Mouse (Mus musculus) midbrain, embryonic 16.5 days (tissue): Measurements from ENCODE around the gene Pold4. TPM values are rescaled to one million over a fixed set of nuclear protein-coding genes. Genes with fewer than 3 reads are reported as not detected.
A peak's percentile ranks its signal among the peaks of the same experiment; 100 is the strongest.

Experiments
- ATAC-seq: fragments of 200-750 bp; cut with Nextera tagmentation; 2 replicates; pipeline ENCODE4 v1.8.0; 2017; ENCODE audit warnings: moderate TSS enrichment
- H3K27ac ChIP-seq: fragments of 300-500 bp; sonication (generic); 2 replicates; pipeline ENCODE4 v1.5.1; 2014; ENCODE audit warnings: mild to moderate bottlenecking, low read length, mixed read lengths
- H3K27me3 ChIP-seq: fragments of 300-500 bp; sonication (generic); 2 replicates; pipeline ENCODE4 v1.6.1; 2014; ENCODE audit warnings: low read depth, low read length, mixed read lengths; ENCODE audit not compliant: control insufficient read depth, insufficient read depth
- H3K36me3 ChIP-seq: fragments of 300-500 bp; sonication (generic); 2 replicates; pipeline ENCODE4 v1.6.1; 2014; ENCODE audit warnings: mild to moderate bottlenecking, low read length, moderate library complexity, mixed read lengths; ENCODE audit not compliant: control insufficient read depth, insufficient read depth
- H3K4me1 ChIP-seq: fragments of 300-500 bp; sonication (generic); 2 replicates; pipeline ENCODE4 v1.6.1; 2014; ENCODE audit warnings: mild to moderate bottlenecking, low read length, mixed read lengths; ENCODE audit not compliant: control insufficient read depth, insufficient read depth
- H3K4me2 ChIP-seq: fragments of 300-500 bp; sonication (generic); 2 replicates; pipeline ENCODE4 v1.6.1; 2014; ENCODE audit warnings: mild to moderate bottlenecking, low read length, mixed read lengths
- H3K4me3 ChIP-seq: fragments of 300-500 bp; sonication (generic); 2 replicates; pipeline ENCODE4 v1.5.1; 2014; ENCODE audit warnings: low read depth, mild to moderate bottlenecking, low read length, moderate library complexity, mixed read lengths
- H3K9ac ChIP-seq: fragments of 300-500 bp; sonication (generic); 2 replicates; pipeline ENCODE4 v1.6.1; 2014; ENCODE audit warnings: low read depth, low read length, mixed read lengths
- H3K9me3 ChIP-seq: fragments of 300-500 bp; sonication (generic); replicated peaks from 2 replicates; pipeline ENCODE4 v1.6.1; 2014; ENCODE audit warnings: mild to moderate bottlenecking, low read length, mixed read lengths; ENCODE audit not compliant: control insufficient read depth, poor library complexity, severe bottlenecking
- WGBS: fragments of 180-500 bp; shearing (Covaris S2); extraction: QIAGEN DNeasy Blood & Tissue Kit; methylation state at CpG from one replicate; pipeline ENCODE4 v1.1.7; 2014; 5-methylcytosine and 5-hydroxymethylcytosine counted together
- polyA plus RNA-seq: library from polyadenylated mRNA; unstranded; fragments of >200 nt; fragmentation: Nextera tagmentation; extraction: Ambion mirVana; gene quantifications from 2 replicates; pipeline ENCODE4 v1.2.1, GENCODE M21; 2015

Gene Pold4
- polyA plus RNA-seq, 1 experiment from 2014 or later, result 19.2 TPM

DNA sequence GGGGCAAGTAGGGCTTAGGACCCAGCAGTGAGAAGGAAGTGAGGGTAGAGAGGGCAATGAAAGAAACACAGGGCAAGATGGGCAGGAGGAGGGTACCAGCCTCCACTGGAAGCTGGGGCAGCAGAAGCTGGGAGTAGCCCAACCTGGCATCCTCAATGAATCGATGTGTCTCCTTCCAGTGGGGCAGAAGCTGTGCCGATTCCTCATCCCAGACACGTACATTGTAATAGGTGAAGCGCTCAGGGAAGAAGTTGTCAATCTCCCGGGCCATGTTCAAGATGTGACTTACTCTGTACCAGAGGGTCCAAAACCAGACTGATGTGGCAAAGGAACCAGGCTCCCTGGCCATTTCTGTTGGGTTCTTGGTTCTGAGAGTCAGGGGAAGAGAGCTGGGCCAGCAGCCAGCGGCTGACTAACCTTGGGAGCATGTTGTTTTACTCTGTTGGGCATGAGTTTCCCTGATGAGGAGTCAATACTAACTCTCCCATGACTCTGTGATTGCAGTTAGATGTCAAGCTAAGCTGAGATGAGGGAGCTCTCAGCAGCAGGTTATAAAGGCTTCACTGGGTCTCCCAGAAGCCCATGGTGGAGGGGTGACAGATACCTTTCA, 32.6 kb downstream of the Pold4 start:
- no peak overlapping the region for H3K4me2 ChIP-seq
- H3K27ac ChIP-seq, result no peak overlapping the region
- H3K4me1 ChIP-seq, result peaks cover 6% of the 10 kb centered on the region
- no peak overlapping the region for H3K4me3 ChIP-seq
- H3K27me3 ChIP-seq, result peaks cover 5% of the 10 kb centered on the region; the same call in 1 of the 2 replicates
- H3K9me3 ChIP-seq, result no peaks in the 10 kb centered on the region
- H3K9ac ChIP-seq, result no peak overlapping the region
- ATAC-seq, result no peak
- 91% methylated on average over 6 of the region's 6 CpGs for WGBS
- H3K36me3 ChIP-seq, result no peaks in the 10 kb centered on the region

- H3K9ac ChIP-seq, result no peak overlapping the region
- WGBS, result 73% methylated on average over 4 of the region's 4 CpGs
Measured at GRCm38 (mm10) chr19:4265956-4266355, 34.3 kb downstream of the Pold4 start.

GRCm38 (mm10) chr19:4268566-4269361, 37.1 kb downstream of the Pold4 start, which contains the start of gene Ssh3:
Ssh3 (minus strand) TSS chr19:4269180.
- H3K4me1 ChIP-seq, result peaks cover 6% of the 10 kb centered on the region
- 6% methylated on average over 46 of the region's 46 CpGs for WGBS
- peak within 1 kb of the TSS; percentile 53 for H3K4me2 ChIP-seq
- H3K9ac ChIP-seq, result peak within 1 kb of the TSS; percentile 56
- peak; percentile 50; the same call in 1 of the 2 replicates for ATAC-seq
- H3K27ac ChIP-seq, result no peak within 1 kb of the TSS
- peaks cover 12% of the 10 kb centered on the region for H3K27me3 ChIP-seq
- H3K4me3 ChIP-seq, result peak within 1 kb of the TSS; percentile 33
- H3K9me3 ChIP-seq, result no peaks in the 10 kb centered on the region
- peaks cover 12% of the 10 kb centered on the region for H3K36me3 ChIP-seq

More at GRCm38 (mm10) chr19:4265956-4266355, 34.3 kb downstream of the Pold4 start:
- H3K4me2 ChIP-seq, result no peak overlapping the region
- H3K27ac ChIP-seq, result no peak overlapping the region
- peaks cover 12% of the 10 kb centered on the region for H3K27me3 ChIP-seq
- no peaks in the 10 kb centered on the region for H3K9me3 ChIP-seq
- peaks cover 6% of the 10 kb centered on the region; the same call in 1 of the 2 replicates for H3K36me3 ChIP-seq
- no peak overlapping the region for H3K4me3 ChIP-seq
- ATAC-seq, result no peak
- peaks cover 6% of the 10 kb centered on the region for H3K4me1 ChIP-seq

- peaks cover 6% of the 10 kb centered on the region for H3K4me1 ChIP-seq
- no peak overlapping the region for H3K9ac ChIP-seq
- H3K36me3 ChIP-seq, result peaks cover 12% of the 10 kb centered on the region
- WGBS, result 80% methylated on average over 6 of the region's 6 CpGs
- no peak for ATAC-seq
- H3K27ac ChIP-seq, result no peak overlapping the region
- no peak overlapping the region for H3K4me2 ChIP-seq
- no peak overlapping the region for H3K4me3 ChIP-seq
- H3K27me3 ChIP-seq, result peaks cover 12% of the 10 kb centered on the region
- no peaks in the 10 kb centered on the region for H3K9me3 ChIP-seq
Measured at GRCm38 (mm10) chr19:4270187-4270586, 38.5 kb downstream of the Pold4 start.

GRCm38 (mm10) chr19:4270972-4271371, 39.3 kb downstream of the Pold4 start:
- H3K36me3 ChIP-seq, result peaks cover 12% of the 10 kb centered on the region
- 94% methylated on average over 11 of the region's 11 CpGs for WGBS

GRCm38 (mm10) chr19:4279487-4279886, 47.8 kb downstream of the Pold4 start:
- no peak overlapping the region for H3K4me3 ChIP-seq
- H3K36me3 ChIP-seq, result peaks cover 9% of the 10 kb centered on the region; the same call in 1 of the 2 replicates
- H3K4me2 ChIP-seq, result no peak overlapping the region
- no peak for ATAC-seq
- H3K27me3 ChIP-seq, result no peaks in the 10 kb centered on the region
- H3K27ac ChIP-seq, result no peak overlapping the region
- H3K4me1 ChIP-seq, result peaks cover 11% of the 10 kb centered on the region
- 97% methylated on average over 1 of the region's 1 CpGs for WGBS
- no peak overlapping the region for H3K9ac ChIP-seq
- 0 out of 2 replicates have a peak, but pooled peaks cover 4% of the 10 kb centered on the region for H3K9me3 ChIP-seq

More at GRCm38 (mm10) chr19:4270972-4271371, 39.3 kb downstream of the Pold4 start:
- no peak overlapping the region for H3K4me2 ChIP-seq
- H3K4me1 ChIP-seq, result peaks cover 6% of the 10 kb centered on the region
- no peak overlapping the region for H3K27ac ChIP-seq
- peaks cover 12% of the 10 kb centered on the region for H3K27me3 ChIP-seq
- ATAC-seq, result no peak
- H3K9me3 ChIP-seq, result 0 out of 2 replicates have a peak, but pooled peaks cover 1% of the 10 kb centered on the region
- H3K9ac ChIP-seq, result no peak overlapping the region
- no peak overlapping the region for H3K4me3 ChIP-seq

- Histone ChIP-seq H3K4me1 (peaks cover 11% of the 10 kb centered on the region), H3K36me3 (peaks cover 9% of the 10 kb centered on the region; the same call in 1 of the 2 replicates), H3K9me3 (0 out of 2 replicates have a peak, but pooled peaks cover 4% of the 10 kb centered on the region), H3K4me2 (no peak overlapping the region), H3K4me3 (no peak overlapping the region), H3K27ac (no peak overlapping the region), H3K9ac (no peak overlapping the region), H3K27me3 (no peaks in the 10 kb centered on the region)
- 97% methylated on average over 9 of the region's 9 CpGs for WGBS
- no peak for ATAC-seq
Measured at GRCm38 (mm10) chr19:4280425-4280824, 48.7 kb downstream of the Pold4 start.

DNA sequence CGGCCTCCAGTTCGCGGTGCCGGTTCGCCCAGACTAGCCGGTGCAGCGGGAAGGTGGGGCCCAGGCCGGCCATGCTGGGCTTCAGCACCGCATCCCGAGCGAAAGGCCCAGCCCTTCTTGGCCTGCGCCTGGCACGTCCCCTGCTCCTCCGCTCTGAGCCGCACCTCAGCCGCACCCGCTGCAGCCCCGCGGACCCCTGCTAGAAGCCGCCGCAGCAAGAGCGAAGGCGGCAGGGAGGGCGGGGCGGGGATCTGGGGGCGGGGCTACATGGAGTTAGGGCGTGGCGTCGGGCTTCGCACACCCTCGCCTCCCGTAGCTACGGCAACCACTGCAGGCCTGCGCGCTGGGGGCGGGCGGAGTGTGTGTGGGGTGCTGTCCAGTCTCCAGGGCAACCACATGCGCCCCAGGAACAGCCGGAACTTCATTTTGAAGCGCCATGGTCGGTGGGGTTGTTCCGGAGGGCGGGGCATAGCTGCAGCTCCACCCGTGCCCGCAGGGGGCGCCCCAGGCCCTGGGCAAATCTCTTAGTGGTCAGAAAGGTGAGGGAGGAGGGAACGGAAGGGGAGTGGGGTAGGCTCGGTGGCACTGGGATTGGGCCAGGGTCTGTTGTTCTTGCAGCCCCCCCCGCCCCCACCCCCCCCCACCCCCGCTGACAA, 51.3 kb downstream of the Pold4 start, which contains the start of gene Ankrd13d:
Gene Ankrd13d, minus strand, starts transcription at position 240 of the 656 bp plus-strand sequence.
- Histone ChIP-seq H3K27me3 (no peaks in the 10 kb centered on the region), H3K36me3 (peaks cover 29% of the 10 kb centered on the region), H3K9ac (peak within 1 kb of the TSS; percentile 86), H3K4me1 (peaks cover 11% of the 10 kb centered on the region), H3K9me3 (no peaks in the 10 kb centered on the region), H3K4me2 (peak within 1 kb of the TSS; percentile 64), H3K27ac (peak within 1 kb of the TSS; percentile 82), H3K4me3 (peak within 1 kb of the TSS; percentile 66)
- ATAC-seq, result peak; percentile 94
- WGBS, result under 1% methylated on average over 47 of the region's 50 CpGs
